Mouse (Mus musculus) c-Kit-negative CD71-positive TER-119-positive erythroid progenitor cells, embryonic 14.5 days (primary cell): ENCODE results near the gene Zfp598.
"Not testable (repeated sequence)": the region's sequence is repeated elsewhere in the genome, so short reads cannot be mapped to it uniquely, and the experiment has no call there.

ENCODE experiments used
- DNase-seq: peaks from one replicate; pipeline ENCODE4 v3.0.0-alpha.2; 2013; ENCODE audit warnings: low read depth, low spot score

Gene Zfp598

DNA sequence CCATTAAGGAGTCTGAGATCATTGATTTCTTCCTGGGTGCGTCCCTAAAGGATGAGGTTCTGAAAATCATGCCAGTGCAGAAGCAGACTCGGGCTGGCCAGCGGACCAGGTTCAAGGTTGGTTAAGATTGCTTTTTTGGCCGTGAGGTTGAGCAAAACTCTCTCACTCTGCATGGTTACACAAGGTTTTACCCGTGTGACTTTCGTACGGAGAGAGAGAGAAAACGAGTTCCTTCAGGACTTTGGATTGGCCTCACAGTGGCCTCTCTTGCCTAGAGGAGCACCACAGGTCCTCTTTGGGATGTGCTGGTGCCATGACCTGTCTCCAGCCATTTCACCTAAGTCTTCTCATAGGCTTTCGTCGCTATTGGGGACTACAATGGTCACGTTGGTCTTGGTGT is 51.1 kb downstream of the Zfp598 start:
- not testable (repeated sequence) for DNase-seq

DNA sequence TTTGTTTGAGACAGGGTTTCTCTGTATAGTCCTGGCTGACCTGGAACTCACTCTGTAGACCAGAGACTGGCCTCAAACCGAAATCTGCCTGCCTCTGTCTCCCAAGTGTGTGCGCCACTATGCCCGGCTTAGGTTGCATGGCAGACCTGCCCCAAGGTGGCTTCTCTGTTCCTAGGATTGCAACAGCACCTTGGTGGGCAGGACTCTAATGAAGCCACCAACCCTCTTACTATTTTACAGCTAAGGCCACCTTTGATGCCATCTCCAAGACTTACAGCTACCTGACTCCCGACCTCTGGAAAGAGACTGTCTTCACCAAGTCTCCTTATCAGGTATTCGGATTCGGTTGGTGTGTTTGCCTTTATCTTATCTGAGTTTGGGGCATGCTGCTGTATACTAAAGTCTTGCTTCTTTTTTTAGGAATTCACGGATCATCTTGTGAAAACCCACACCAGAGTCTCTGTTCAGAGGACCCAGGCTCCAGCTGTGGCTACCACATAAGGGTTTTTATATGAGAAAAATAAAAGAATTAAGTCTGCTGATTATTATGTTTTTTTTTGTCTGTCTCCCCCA is 52.0 kb downstream of the Zfp598 start:
- DNase-seq, result not testable (repeated sequence)

DNA sequence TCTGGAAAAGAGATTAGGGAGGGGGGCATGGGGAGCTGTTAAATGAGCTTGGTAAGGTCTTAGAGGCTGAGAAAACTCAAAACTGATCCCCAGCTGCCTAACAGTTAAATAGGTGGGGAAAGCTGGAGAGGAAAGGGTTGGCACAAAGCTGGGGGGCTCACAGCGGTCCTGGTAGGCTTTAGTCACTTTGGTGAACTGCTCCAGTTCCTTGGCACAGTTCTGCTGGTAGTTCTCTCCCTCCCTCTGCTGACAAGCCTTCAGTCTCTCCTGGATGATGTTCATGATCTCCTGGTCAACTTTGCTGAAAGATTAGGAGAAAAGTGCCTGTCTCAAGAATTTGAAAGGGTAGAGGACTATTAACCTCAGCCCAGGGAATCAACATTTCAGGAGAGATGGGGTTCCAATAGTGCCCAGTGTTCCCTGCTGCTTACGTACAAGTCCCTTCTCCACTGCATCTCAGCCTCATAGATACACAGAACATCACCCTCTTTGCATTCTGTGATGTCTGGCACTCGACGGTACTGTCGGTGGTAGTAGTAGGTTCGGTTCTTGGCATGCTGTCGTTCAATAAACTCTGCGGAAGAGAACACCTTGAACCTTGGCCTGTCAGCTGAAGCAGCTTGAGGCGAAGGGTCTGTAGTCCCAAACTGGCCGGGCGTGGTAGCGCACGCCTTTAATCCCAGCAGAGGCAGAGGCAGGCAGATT is 52.9 kb downstream of the Zfp598 start:
- no peak for DNase-seq

DNA sequence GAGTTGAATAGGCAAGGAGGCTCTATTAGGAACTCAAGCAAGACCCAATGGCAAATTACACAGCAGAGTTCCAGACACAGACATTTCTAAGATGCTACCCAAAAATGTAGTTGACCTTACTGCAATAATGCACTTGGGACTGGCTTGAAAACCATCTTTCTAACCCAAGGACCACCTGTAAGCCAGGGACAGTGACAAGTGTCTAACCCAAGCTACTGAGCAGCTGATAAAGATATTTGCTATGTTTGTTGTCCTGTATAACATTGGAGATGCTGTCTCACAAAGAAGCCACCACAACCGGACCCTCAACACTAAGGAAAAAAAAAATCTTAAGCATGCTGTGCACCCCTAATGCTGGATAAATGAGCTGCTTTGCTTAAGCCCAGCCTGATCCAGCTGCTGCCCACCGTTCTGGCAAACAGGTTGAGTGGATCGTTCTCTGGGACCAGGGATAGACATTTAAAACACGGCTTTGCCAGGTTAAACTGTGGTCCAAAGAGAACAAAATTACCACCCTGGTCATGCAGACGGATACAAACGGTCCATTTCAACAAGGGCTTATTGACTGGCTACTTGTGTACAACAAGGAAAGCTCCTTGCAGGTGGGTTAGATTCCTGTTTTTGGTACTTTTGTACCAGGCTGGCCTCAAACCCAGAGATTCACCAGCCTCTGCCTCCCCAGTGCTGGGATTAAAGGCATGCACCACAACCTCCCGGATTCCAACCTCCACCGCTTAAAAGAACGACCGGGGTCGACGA is 53.8 kb downstream of the Zfp598 start:
- no peak for DNase-seq

DNA sequence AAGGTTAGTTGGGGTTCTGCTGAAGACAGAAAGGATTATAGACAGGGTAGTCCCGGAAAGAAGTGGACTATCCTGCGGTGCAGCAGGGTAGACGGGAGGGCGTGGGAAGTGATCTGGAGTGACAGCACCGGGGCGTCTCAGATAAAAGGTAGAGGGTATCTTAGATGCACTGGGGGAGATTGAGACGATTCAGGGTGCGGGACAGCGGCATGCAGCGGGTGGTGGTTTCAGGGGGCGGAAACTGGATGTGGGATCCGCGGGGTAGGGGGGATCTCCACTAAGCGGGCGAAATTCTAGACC is 54.3 kb downstream of the Zfp598 start:
- DNase-seq, result peak; percentile 48

DNA sequence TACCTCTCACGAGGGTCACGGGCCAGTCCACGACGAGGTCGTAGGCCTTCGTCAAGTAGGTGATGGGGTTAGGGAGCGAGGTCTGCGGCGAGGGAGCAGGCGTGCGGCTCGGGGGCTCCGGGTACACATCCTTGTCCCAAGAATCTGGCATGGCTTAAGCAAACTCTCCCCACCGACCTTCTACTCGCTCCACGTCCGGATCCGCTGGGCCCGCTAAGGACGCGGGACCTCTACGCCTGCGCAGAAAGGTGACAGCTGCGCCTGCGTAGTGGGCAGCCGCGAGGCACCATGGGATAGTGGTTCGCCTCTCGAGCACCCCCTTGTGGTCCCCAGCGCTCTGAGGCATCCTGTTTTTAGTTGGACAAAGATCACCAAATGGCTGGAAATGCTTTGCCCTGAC is 54.7 kb downstream of the Zfp598 start, which contains the start of gene Ndufb10:
Gene Ndufb10, minus strand, starts transcription at position 295 of the 400 bp plus-strand sequence.
- DNase-seq, result peak; percentile 92

DNA sequence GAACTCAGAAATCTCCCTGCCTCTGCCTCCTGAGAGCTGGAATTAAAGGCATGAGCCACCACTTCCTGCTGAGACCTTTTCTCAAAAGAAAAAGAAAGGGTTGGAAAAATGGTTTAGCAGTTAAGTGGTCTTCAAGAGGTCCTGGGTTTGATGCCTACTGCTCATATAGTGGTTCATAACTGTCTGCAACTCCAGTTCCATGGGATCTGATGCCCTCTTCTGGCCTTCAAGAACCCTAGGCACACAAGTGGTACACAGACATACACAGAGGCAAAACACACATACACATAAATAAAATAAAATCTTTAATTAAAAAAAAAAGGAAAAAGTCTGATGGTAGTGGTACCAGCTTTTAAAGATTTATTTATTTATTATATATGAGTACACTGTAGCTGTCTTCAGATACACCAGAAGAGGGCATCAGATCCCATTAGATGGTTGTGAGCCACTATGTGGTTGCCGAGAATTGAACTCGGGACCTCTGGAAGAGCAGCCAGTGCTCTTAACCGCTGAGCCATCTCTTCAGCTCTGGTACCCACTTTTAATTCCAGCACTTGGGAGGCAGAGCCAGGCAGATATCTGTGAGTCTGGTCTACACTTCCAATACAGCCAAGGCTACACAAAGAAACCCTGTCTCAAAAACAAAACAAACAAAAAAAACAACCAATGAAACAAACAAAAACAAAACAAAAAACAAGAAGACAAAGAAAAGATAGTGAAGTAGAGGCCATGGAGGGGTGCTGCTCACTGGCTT is 56.3 kb downstream of the Zfp598 start:
- no peak for DNase-seq

DNA sequence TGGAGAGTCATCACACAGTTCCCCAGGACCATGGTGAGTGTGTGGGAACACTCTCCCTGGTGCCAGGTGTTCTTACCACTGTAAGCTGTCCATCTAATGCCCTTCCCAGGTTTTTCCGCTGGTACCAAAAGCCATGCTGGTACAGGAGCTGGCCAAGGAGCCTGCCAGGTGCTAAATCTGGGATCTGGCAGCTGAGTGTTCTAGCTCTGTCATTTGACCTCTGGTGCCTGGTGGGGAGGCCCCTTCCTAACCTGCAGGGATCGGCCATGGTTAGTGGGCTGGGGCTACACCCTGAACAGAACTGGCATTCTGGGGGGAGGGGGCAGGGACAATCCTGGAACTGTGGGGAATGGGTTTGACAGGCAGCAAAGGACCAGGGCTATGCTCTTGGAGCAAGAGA is 58.1 kb downstream of the Zfp598 start, which contains the start of gene Rpl3l:
Gene Rpl3l, plus strand, starts transcription at position 203 of the 400 bp plus-strand sequence.
- DNase-seq, result no peak

DNA sequence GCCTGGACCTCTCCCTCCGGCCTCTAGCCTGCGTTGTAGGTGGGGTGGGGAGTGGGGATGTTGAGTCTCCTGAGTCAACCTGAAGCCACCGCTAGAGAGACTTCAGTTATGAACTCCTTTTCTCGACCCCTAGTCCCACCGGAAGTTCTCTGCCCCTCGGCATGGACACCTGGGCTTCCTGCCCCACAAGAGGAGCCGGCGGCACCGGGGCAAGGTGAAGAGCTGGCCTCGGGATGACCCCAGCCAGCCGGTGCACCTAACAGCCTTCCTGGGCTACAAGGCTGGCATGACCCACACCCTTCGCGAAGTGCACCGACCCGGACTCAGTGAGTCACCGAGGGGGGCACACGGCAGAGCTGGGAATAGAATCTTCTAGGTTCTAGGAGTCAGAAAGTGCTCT is 58.7 kb downstream of the Zfp598 start:
- no peak for DNase-seq

DNA sequence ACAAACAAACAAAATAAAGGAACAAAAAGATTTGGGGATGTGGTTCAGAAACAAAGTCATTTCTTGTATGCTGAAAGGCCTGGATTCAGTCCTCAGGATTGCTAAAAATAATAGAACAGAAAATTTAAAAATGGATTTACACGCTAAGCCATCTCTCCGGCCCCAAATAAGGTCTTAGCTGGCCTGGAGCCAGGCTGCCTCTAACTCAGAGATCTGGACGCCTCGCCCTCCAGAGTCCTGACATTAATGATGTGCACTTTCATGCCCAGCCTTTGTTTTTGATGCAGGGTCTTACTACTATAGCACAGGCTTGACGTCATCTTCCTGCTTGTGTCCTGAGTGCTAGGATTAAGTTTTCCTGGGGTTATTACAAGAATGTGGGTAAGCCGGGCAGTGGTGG is 59.6 kb downstream of the Zfp598 start:
- no peak for DNase-seq

DNA sequence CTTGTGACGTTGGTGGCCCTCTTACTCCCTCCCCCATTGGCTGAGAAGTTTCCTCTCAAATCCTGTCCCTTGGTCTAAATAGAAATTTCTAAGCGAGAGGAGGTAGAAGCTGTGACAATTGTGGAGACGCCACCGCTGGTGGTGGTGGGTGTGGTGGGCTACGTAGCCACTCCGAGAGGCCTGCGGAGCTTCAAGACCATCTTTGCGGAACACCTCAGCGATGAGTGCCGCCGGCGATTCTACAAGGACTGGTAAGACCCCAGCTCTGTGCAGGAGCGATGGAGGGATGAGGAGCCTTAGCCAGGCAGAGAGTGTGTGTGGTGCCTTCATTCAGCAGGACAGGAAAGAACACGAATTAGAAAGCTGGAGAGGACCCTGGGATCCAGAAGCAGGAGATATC is 61.3 kb downstream of the Zfp598 start:
- no peak for DNase-seq
